Mouse (Mus musculus) adrenal gland, postnatal 4 days (tissue): ENCODE results near the gene Orm1. TPM values are rescaled to one million over a fixed set of nuclear protein-coding genes. Genes with fewer than 3 reads are reported as not detected.
A peak's percentile ranks its signal among the peaks of the same experiment; 100 is the strongest.

Source experiments
- DNase-seq, 2 experiments: peaks; one replicate each; pipeline ENCODE4 v3.0.0; 2021 to 2022; ENCODE audit warnings: low spot score in 2 of 2, mixed read lengths in 2 of 2
- long read RNA-seq, 2 experiments: library from polyadenylated mRNA; stranded (forward); transcript quantifications; one replicate each; pipeline ENCODE4 v2.0.0; 2021
- total RNA-seq, 2 experiments: library from RNA; stranded (reverse); gene quantifications; 2 replicates each; pipeline ENCODE4 v1.2.3; 2021

Gene Orm1
- 1 to 10 TPM; 1.2 to 1.6 TPM for total RNA-seq
- long read RNA-seq, experiment 1, partial matches to known transcripts = 0 of 1 reads
- long read RNA-seq, experiment 1, other reads (novel, unspliced or antisense) = 0 of 1 reads
- long read RNA-seq, experiment 2, partial matches to known transcripts = 0 of 1 reads
- long read RNA-seq, experiment 2, other reads (novel, unspliced or antisense) = 0 of 1 reads

DNA sequence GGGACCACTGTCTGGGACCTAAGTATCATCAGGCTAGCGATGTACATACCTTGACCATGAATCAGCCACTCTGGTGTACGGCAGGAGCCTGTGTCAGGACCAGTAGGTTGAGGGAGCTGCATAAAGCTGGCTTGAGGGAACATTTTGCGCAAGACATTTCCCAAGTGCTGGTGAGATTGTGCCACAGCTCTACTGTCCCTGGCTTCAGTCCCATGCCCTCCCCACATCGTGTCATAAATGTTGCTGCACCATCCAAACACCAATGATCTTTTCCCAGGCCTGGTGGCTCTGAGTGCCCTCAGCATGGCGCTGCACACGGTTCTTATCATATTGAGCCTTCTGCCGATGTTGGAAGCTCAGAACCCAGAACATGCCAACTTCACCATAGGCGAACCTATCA is at the start of gene Orm1:
Orm1 (plus strand) TSS at position 266 of the 400 bp plus-strand sequence.
- DNase-seq = no peak

GRCm38 (mm10) chr4:63295641-63296040 is 48.7 kb upstream of the Orm1 start:
- no peak for DNase-seq

GRCm38 (mm10) chr4:63296263-63296662 is 48.1 kb upstream of the Orm1 start:
- DNase-seq = no peak

GRCm38 (mm10) chr4:63296876-63297275 is 47.5 kb upstream of the Orm1 start:
- no peak for DNase-seq

DNA sequence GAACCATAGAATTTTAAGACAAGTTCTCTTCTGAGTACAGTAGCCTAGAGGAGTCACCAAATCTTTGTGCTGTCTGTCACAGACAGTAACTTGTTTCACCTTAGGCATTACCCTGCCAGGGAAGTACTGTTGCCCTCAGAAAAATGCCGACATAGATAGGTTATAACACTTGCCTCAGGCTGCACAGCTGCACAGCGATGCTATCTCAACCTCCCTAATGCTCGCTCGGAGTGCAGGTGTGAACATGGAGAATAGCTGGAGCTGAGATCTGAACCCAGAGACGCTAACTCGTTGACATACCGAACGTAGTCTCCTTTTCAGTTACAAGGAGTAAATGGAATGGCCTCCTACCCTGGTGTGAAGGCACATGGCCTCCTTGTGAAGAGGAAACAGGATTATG is 46.2 kb upstream of the Orm1 start:
- no peak for DNase-seq

- DNase-seq = no peak
Measured at GRCm38 (mm10) chr4:63302641-63303040, 41.7 kb upstream of the Orm1 start.

- peak; percentile 82 for DNase-seq
Measured at GRCm38 (mm10) chr4:63307175-63308062, 36.9 kb upstream of the Orm1 start.

GRCm38 (mm10) chr4:63308316-63308715 is 36.0 kb upstream of the Orm1 start:
- DNase-seq = no peak

GRCm38 (mm10) chr4:63310247-63310855 is 34.0 kb upstream of the Orm1 start:
- no peak for DNase-seq

GRCm38 (mm10) chr4:63311426-63311825 is 32.9 kb upstream of the Orm1 start:
- DNase-seq = no peak

DNA sequence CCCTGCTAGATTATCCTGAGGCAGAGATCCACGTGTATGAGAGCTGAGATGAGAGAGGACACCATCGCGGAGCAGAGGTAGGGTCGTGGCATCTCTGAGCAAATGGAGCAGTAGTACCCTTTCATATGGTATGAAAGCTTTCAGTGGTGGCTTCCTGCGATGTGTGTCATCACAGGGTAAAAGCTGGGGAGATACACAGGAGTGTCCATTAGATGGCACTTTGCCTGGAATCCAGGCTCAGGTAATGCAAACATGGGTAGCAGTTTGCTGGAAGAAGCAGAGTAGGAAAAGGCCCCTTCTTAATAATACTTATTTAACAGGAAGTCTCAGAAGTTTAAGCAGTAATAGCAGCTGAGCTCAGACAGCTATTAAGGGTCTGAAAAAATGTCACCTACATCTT is 30.3 kb upstream of the Orm1 start:
- no peak for DNase-seq

- DNase-seq = peak in 1 of 2 experiments; percentile 39
Measured at GRCm38 (mm10) chr4:63316076-63316746, 28.1 kb upstream of the Orm1 start.

DNA sequence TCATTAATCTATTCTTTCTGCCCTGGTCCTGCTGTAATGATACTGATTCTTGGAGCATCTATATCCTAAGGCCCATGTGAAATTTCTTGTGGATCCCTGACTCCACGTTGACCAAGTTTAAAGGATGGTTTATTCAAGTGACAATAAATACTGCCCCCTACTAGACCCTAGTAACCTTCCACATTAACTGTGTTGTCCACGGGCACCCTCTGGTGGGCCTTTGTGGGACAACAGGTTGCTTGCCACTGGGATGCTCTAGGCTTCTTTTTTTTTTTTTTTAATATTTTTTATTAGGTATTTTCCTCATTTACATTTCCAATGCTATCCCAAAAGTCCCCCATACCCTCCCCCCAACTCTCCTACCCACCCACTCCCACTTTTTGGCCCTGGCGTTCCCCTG is 24.8 kb upstream of the Orm1 start:
- DNase-seq = peak in 1 of 2 experiments; percentile 28

DNA sequence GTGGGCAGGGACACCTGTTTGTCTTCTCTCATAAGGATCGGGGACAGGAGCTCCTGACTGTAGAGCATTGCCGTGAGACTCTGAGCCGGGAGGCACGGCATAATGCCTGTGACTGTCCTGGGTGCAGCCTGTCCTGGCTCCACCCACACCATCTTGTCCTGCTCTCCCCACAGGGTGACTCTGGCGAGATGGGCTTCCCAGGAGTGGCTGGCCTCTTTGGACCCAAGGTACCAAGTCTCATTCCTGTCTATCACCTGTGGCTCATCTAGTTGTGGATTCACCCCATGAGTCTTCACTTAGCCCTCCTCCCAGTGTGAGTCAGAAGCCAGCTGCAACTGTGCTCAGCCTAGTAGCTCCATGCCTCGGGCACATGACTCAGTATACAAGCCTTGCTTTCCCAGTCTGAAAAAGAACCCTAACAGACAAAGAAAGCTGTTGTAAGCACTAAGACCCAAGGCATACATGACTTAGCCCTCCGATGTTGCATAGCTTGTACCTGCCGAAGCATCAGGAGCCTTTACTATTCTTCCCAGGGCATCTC is 21.0 kb upstream of the Orm1 start:
- DNase-seq = no peak

DNA sequence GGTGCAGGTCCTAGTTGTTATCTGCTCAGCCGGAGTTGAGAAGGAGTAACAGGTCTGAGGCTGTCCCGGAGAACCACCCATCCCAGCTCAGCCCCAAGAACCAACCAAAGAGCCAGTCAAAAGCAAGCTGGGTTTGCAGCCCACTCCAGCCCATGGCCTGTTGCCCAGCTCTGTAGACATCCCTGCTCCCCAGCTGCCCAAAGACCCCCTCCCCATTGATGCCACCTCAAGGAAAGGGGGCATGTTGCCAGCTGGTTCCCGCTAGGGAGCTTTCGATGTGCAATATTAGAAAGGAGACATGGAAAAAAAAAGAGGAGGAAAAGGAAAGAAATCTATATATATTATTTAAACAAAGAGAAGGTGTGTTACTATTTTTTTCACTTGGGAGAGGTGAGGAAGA is 11.0 kb upstream of the Orm1 start:
- DNase-seq = no peak

- DNase-seq = no peak
Measured at GRCm38 (mm10) chr4:63338414-63339076, 5.8 kb upstream of the Orm1 start.

- DNase-seq = no peak
Measured at GRCm38 (mm10) chr4:63342491-63342890, 1.9 kb upstream of the Orm1 start.

DNA sequence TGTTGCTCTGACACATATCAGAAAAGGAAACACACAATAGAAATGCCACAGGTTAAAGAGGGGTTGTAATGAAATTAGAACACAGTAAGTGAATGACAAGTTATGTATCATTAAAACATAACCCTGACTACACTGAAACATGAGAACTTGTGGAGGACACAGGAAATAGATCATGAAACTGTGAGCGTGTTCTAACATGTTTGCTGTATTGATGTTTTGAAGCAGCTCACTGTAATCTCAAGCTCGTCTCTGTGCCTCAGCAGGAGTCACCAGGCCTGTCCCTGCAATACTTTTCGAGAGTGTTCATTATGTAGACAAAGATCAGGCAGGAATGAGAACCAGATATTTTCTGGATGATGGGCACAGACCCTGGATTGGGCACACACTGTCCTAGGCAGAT is 752 bp upstream of the Orm1 start:
- DNase-seq = no peak

DNA sequence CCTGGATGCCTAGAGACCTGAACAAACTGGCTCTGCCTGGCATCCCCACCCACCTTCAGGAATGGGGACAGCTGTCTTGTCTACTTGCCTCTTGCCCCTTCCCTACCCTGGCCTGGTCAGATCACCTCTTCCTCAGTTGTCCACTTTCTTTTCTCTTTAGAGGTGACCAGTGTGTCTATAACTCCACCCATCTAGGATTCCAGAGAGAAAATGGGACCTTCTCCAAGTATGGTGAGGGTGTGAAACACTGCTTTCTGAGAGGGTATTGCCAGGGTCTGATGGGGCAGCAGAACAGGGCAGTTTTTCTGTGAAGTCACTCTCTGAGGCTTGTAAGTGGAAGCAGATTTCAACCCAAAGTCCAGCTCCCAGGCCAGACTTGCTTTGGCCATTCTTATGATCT is 901 bp downstream of the Orm1 start:
- no peak for DNase-seq

DNA sequence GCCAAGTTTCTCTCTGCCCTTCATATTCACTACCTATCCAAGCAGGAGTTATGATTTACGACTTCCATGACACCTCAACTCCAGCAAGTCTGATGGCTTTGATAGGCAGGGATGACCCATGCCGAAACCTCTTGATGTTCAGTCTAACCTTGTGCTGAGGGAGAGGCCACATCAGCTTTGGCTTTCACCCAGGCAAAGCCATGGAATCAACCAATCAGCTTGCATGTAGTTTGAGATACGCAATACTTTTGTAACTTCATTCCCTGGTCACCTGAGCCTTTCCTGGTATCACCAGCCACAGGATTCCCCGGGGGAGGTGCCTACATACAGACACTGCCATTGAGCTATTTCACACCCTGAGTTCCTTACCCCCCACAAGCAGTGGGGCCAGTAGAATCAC is 2.3 kb downstream of the Orm1 start:
- DNase-seq = no peak

GRCm38 (mm10) chr4:63348524-63348923 is 4.2 kb downstream of the Orm1 start:
- no peak for DNase-seq
